Mouse (Mus musculus): ENCODE results near the gene Dab2ip. TPM values are rescaled to one million over a fixed set of nuclear protein-coding genes. Genes with fewer than 3 reads are reported as not detected.

Gene Dab2ip
- polyA plus RNA-seq, 1 experiment from 2014 or later, result 49.0 TPM

GRCm38 (mm10) chr2:35722821-35723220 lies 164.8 kb downstream of the Dab2ip start:
- WGBS (ENCODE audit: insufficient replicate concordance), result 88% methylated on average over 9 of the region's 9 CpGs
- Histone ChIP-seq H3K4me2 (no peak overlapping the region), H3K36me3 (ENCODE audit: control insufficient read depth, insufficient read depth, low read length) (peaks cover 65% of the 10 kb centered on the region), H3K9ac (ENCODE audit: low read depth, low read length) (no peak overlapping the region), H3K9me3 (replicated peaks; ENCODE audit: control insufficient read depth, low read length) (no peaks in the 10 kb centered on the region), H3K27me3 (ENCODE audit: control insufficient read depth, insufficient read depth, low read length) (no peaks in the 10 kb centered on the region), H3K4me1 (ENCODE audit: control insufficient read depth, insufficient read depth, low read length) (no peaks in the 10 kb centered on the region; the same call in 1 of the 2 replicates), H3K27ac (ENCODE audit: low read depth, low read length) (no peak overlapping the region), H3K4me3 (ENCODE audit: low read depth, low read length) (no peak overlapping the region)
- ATAC-seq (replicated peaks; ENCODE audit: insufficient number of reproducible peaks, low FRiP score, low TSS enrichment), result no peak

DNA sequence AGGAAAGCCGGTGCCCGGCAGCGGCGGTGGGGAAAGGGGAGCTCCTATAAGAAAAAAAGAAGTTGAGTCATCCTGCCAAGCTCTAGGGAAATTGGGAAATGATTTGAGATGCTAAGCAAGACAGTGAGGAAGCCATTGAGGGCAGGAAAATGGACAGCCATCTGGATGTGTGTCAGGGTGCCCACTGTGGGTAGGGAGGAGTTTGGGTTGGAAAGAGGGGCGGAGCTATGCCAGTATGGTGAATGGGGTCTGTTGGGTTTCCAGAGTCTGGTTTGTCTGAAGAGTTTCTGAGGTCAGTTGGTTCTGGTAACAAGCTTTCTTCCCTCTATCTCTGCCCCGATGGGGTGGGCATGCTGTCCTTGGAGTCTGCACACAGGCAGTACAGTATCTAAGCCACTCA lies 165.2 kb downstream of the Dab2ip start:
- ATAC-seq (replicated peaks; ENCODE audit: insufficient number of reproducible peaks, low FRiP score, low TSS enrichment), result no peak
- Histone ChIP-seq H3K4me1 (ENCODE audit: control insufficient read depth, insufficient read depth, low read length) (peaks cover 4% of the 10 kb centered on the region), H3K4me2 (no peak overlapping the region), H3K4me3 (ENCODE audit: low read depth, low read length) (no peak overlapping the region), H3K9me3 (replicated peaks; ENCODE audit: control insufficient read depth, low read length) (no peaks in the 10 kb centered on the region), H3K36me3 (ENCODE audit: control insufficient read depth, insufficient read depth, low read length) (peaks cover 64% of the 10 kb centered on the region), H3K27ac (ENCODE audit: low read depth, low read length) (no peak overlapping the region), H3K27me3 (ENCODE audit: control insufficient read depth, insufficient read depth, low read length) (no peaks in the 10 kb centered on the region), H3K9ac (ENCODE audit: low read depth, low read length) (no peak overlapping the region)
- 88% methylated on average over 6 of the region's 6 CpGs for WGBS (ENCODE audit: insufficient replicate concordance)

DNA sequence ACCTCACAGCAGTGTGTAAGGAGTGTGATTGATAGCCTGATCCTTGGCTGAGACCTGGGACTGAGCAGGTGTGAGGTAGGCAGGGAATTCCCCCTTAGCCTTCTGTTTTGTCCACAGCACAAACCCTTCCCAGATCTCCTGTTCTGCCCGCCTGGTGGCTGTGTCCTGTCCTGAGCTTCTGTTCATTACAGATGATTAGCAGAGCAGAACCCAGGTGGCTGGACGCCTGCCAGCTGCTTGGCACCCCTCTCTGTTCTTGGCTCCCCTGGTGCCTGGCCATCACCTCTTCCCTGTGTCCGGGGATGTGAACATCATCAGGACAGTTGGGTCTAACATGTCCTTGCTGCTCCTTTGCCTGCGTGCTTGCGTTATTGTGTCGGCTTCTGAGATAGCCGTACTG lies 165.6 kb downstream of the Dab2ip start:
- 83% methylated on average over 7 of the region's 7 CpGs for WGBS (ENCODE audit: insufficient replicate concordance)

DNA sequence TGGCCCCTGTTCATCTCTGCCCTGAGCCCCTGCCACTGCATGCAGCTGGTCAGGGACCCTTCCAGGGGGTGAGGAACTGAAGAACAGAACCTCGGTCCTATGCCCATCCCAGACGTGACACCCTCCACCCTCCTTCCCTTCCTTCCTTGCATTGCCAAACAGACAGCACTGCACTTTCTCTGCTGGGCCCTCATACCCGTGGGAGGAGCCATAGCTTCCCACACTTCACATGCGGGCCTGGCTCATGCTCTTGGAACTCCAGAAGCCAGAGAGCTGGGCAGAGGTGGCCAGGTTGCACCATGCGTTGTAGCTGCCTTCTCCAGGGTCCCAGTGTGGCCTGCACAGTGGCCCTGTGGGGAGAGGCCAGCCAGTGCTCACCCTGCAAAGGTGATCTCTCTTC lies 170.6 kb downstream of the Dab2ip start:
- Histone ChIP-seq H3K9me3 (replicated peaks; ENCODE audit: control insufficient read depth, low read length) (no peaks in the 10 kb centered on the region), H3K4me3 (ENCODE audit: low read depth, low read length) (no peak overlapping the region), H3K4me1 (ENCODE audit: control insufficient read depth, insufficient read depth, low read length) (peaks cover 16% of the 10 kb centered on the region), H3K9ac (ENCODE audit: low read depth, low read length) (peak overlapping the region; percentile 12; the same call in 1 of the 2 replicates), H3K36me3 (ENCODE audit: control insufficient read depth, insufficient read depth, low read length) (peaks cover 23% of the 10 kb centered on the region), H3K27ac (ENCODE audit: low read depth, low read length) (peak overlapping the region; percentile 74), H3K27me3 (ENCODE audit: control insufficient read depth, insufficient read depth, low read length) (no peaks in the 10 kb centered on the region), H3K4me2 (no peak overlapping the region)
- WGBS (ENCODE audit: insufficient replicate concordance), result 30% methylated on average over 5 of the region's 5 CpGs
- ATAC-seq (replicated peaks; ENCODE audit: insufficient number of reproducible peaks, low FRiP score, low TSS enrichment), result no peak

More for the DNA sequence above, 165.6 kb downstream of the Dab2ip start:
- Histone ChIP-seq H3K4me2 (no peak overlapping the region), H3K4me3 (ENCODE audit: low read depth, low read length) (no peak overlapping the region), H3K9me3 (replicated peaks; ENCODE audit: control insufficient read depth, low read length) (no peaks in the 10 kb centered on the region), H3K27ac (ENCODE audit: low read depth, low read length) (no peak overlapping the region), H3K36me3 (ENCODE audit: control insufficient read depth, insufficient read depth, low read length) (peaks cover 64% of the 10 kb centered on the region), H3K9ac (ENCODE audit: low read depth, low read length) (no peak overlapping the region), H3K27me3 (ENCODE audit: control insufficient read depth, insufficient read depth, low read length) (no peaks in the 10 kb centered on the region), H3K4me1 (ENCODE audit: control insufficient read depth, insufficient read depth, low read length) (peaks cover 8% of the 10 kb centered on the region)
- ATAC-seq (replicated peaks; ENCODE audit: insufficient number of reproducible peaks, low FRiP score, low TSS enrichment), result no peak

- peak; percentile 74 for ATAC-seq (replicated peaks; ENCODE audit: insufficient number of reproducible peaks, low FRiP score, low TSS enrichment)
- Histone ChIP-seq H3K27me3 (ENCODE audit: control insufficient read depth, insufficient read depth, low read length) (no peaks in the 10 kb centered on the region), H3K4me2 (no peak overlapping the region), H3K36me3 (ENCODE audit: control insufficient read depth, insufficient read depth, low read length) (peaks cover 21% of the 10 kb centered on the region), H3K4me3 (ENCODE audit: low read depth, low read length) (no peak overlapping the region), H3K27ac (ENCODE audit: low read depth, low read length) (peak overlapping the region; percentile 74), H3K9me3 (replicated peaks; ENCODE audit: control insufficient read depth, low read length) (no peaks in the 10 kb centered on the region), H3K4me1 (ENCODE audit: control insufficient read depth, insufficient read depth, low read length) (peaks cover 16% of the 10 kb centered on the region), H3K9ac (ENCODE audit: low read depth, low read length) (peak overlapping the region; percentile 12; the same call in 1 of the 2 replicates)
- WGBS (ENCODE audit: insufficient replicate concordance), result 48% methylated on average over 16 of the region's 16 CpGs
These were observed 171.3 kb downstream of the Dab2ip start for GRCm38 (mm10) chr2:35729077-35730065.

- H3K9ac ChIP-seq (ENCODE audit: low read depth, low read length), result no peak overlapping the region
- H3K4me3 ChIP-seq (ENCODE audit: low read depth, low read length), result no peak overlapping the region
- H3K4me2 ChIP-seq, result no peak overlapping the region
- H3K36me3 ChIP-seq (ENCODE audit: control insufficient read depth, insufficient read depth, low read length), result peaks cover 19% of the 10 kb centered on the region
- H3K4me1 ChIP-seq (ENCODE audit: control insufficient read depth, insufficient read depth, low read length), result peaks cover 16% of the 10 kb centered on the region
- no peaks in the 10 kb centered on the region for H3K9me3 ChIP-seq (replicated peaks; ENCODE audit: control insufficient read depth, low read length)
- H3K27ac ChIP-seq (ENCODE audit: low read depth, low read length), result no peak overlapping the region
- ATAC-seq (replicated peaks; ENCODE audit: insufficient number of reproducible peaks, low FRiP score, low TSS enrichment), result no peak
- H3K27me3 ChIP-seq (ENCODE audit: control insufficient read depth, insufficient read depth, low read length), result no peaks in the 10 kb centered on the region
- 72% methylated on average over 18 of the region's 18 CpGs for WGBS (ENCODE audit: insufficient replicate concordance)
These were observed 173.8 kb downstream of the Dab2ip start for GRCm38 (mm10) chr2:35731671-35732449.

- Histone ChIP-seq H3K27me3 (ENCODE audit: control insufficient read depth, insufficient read depth, low read length) (no peaks in the 10 kb centered on the region), H3K27ac (ENCODE audit: low read depth, low read length) (no peak overlapping the region), H3K9me3 (replicated peaks; ENCODE audit: control insufficient read depth, low read length) (no peaks in the 10 kb centered on the region), H3K4me3 (ENCODE audit: low read depth, low read length) (no peak overlapping the region), H3K36me3 (ENCODE audit: control insufficient read depth, insufficient read depth, low read length) (peaks cover 5% of the 10 kb centered on the region; the same call in 1 of the 2 replicates), H3K4me1 (ENCODE audit: control insufficient read depth, insufficient read depth, low read length) (peaks cover 7% of the 10 kb centered on the region; the same call in 1 of the 2 replicates), H3K4me2 (no peak overlapping the region), H3K9ac (ENCODE audit: low read depth, low read length) (no peak overlapping the region)
- WGBS (ENCODE audit: insufficient replicate concordance), result 95% methylated on average over 2 of the region's 2 CpGs
- ATAC-seq (replicated peaks; ENCODE audit: insufficient number of reproducible peaks, low FRiP score, low TSS enrichment), result no peak
These were observed 176.9 kb downstream of the Dab2ip start for GRCm38 (mm10) chr2:35735001-35735400.

- peaks cover 9% of the 10 kb centered on the region; the same call in 1 of the 2 replicates for H3K4me1 ChIP-seq (ENCODE audit: control insufficient read depth, insufficient read depth, low read length)
- peaks cover 3% of the 10 kb centered on the region; the same call in 1 of the 2 replicates for H3K36me3 ChIP-seq (ENCODE audit: control insufficient read depth, insufficient read depth, low read length)
- no peak overlapping the region for H3K4me3 ChIP-seq (ENCODE audit: low read depth, low read length)
- H3K4me2 ChIP-seq, result no peak overlapping the region
- H3K27me3 ChIP-seq (ENCODE audit: control insufficient read depth, insufficient read depth, low read length), result no peaks in the 10 kb centered on the region
- H3K27ac ChIP-seq (ENCODE audit: low read depth, low read length), result no peak overlapping the region
- H3K9ac ChIP-seq (ENCODE audit: low read depth, low read length), result no peak overlapping the region
- WGBS (ENCODE audit: insufficient replicate concordance), result 77% methylated on average over 2 of the region's 2 CpGs
- H3K9me3 ChIP-seq (replicated peaks; ENCODE audit: control insufficient read depth, low read length), result no peaks in the 10 kb centered on the region
- no peak for ATAC-seq (replicated peaks; ENCODE audit: insufficient number of reproducible peaks, low FRiP score, low TSS enrichment)
These were observed 178.0 kb downstream of the Dab2ip start for GRCm38 (mm10) chr2:35736061-35736460.

All from heart, embryonic 11.5 days (tissue).